In genomic region chr14:118239351-118239750, GRCm38 (mm10) we compare ENCODE assay signal across 28 mouse cellular contexts. TPM values are rescaled to one million over a fixed set of nuclear protein-coding genes. Genes with fewer than 3 reads are reported as not detected.
DNase-seq lines count a peak whose midpoint lies in the region; ATAC-seq and TF ChIP-seq lines count a peak whose summit lies in the region.
"Had no signal": no experiment of that assay in that cellular context is flagged by ENCODE, and none has a peak within 500 bp of the region (broad histone marks: within the 10 kb centered on the region; RNA-seq: fewer than 3 reads in every experiment).

No protein-coding gene starts in this region.

- DNase-seq in brain, embryonic 14.5 days (ENCODE audit: low read depth), result peak; percentile 59
- DNase-seq in embryonic facial prominence, embryonic 10.5 days (ENCODE audit: low spot score), result peak; percentile 16
- DNase-seq in heart, adult 18-20 months, result no peak
- no peak for DNase-seq in cerebellum, postnatal 4 days (ENCODE audit: low spot score in 2 of 2)
- DNase-seq: adrenal gland, postnatal 14 days; cerebellum, adult 2 months; cerebellum, postnatal 36 days; heart, postnatal 14 days; kidney, adult 9 months; kidney, postnatal 36 days; liver, embryonic 13.5 days; lung, embryonic 14.5 days; lung, postnatal 36 days; right cerebral cortex, postnatal 4 days; thymus, postnatal 14 days had no signal

- no peaks in the 10 kb centered on the region for H3K36me3 ChIP-seq in hindbrain, embryonic 12.5 days
- H3K36me3 ChIP-seq in hindbrain, embryonic 16.5 days (ENCODE audit: control insufficient read depth, insufficient read depth, low read length), result no peaks in the 10 kb centered on the region; the same call in 1 of the 2 replicates
- no peaks in the 10 kb centered on the region for H3K36me3 ChIP-seq in embryonic facial prominence, embryonic 10.5 days (replicated peaks)
- no peaks in the 10 kb centered on the region for H3K36me3 ChIP-seq in midbrain, embryonic 15.5 days (replicated peaks)
- H3K36me3 ChIP-seq: embryonic facial prominence, embryonic 13.5 days; heart, embryonic 12.5 days; limb, embryonic 13.5 days; liver, embryonic 13.5 days had no signal

- no peak overlapping the region for H3K4me3 ChIP-seq in hindbrain, embryonic 12.5 days
- no peak overlapping the region for H3K4me3 ChIP-seq in hindbrain, embryonic 16.5 days (ENCODE audit: low read length)
- H3K4me3 ChIP-seq in embryonic facial prominence, embryonic 10.5 days, result no peak overlapping the region
- H3K4me3 ChIP-seq in midbrain, embryonic 15.5 days, result no peak overlapping the region
- H3K4me3 ChIP-seq: embryonic facial prominence, embryonic 13.5 days; heart, embryonic 12.5 days; limb, embryonic 13.5 days; liver, embryonic 13.5 days had no signal

- H3K9me3 ChIP-seq in hindbrain, embryonic 12.5 days (replicated peaks), result peaks cover 14% of the 10 kb centered on the region
- peaks cover 16% of the 10 kb centered on the region for H3K9me3 ChIP-seq in hindbrain, embryonic 16.5 days (ENCODE audit: control insufficient read depth, low read length)
- H3K9me3 ChIP-seq in embryonic facial prominence, embryonic 10.5 days, result peaks cover 18% of the 10 kb centered on the region
- peaks cover 6% of the 10 kb centered on the region; the same call in 1 of the 2 replicates for H3K9me3 ChIP-seq in midbrain, embryonic 15.5 days
- H3K9me3 ChIP-seq: liver, embryonic 13.5 days had no signal

- H3K27ac ChIP-seq in hindbrain, embryonic 12.5 days, result no peak overlapping the region
- H3K27ac ChIP-seq in hindbrain, embryonic 16.5 days (ENCODE audit: low read depth, low read length), result no peak overlapping the region
- no peak overlapping the region for H3K27ac ChIP-seq in embryonic facial prominence, embryonic 10.5 days (replicated peaks)
- no peak overlapping the region for H3K27ac ChIP-seq in midbrain, embryonic 15.5 days
- H3K27ac ChIP-seq: embryonic facial prominence, embryonic 13.5 days; limb, embryonic 13.5 days; liver, embryonic 13.5 days had no signal

- H3K4me1 ChIP-seq in hindbrain, embryonic 12.5 days, result peaks cover 28% of the 10 kb centered on the region
- H3K4me1 ChIP-seq in hindbrain, embryonic 16.5 days (ENCODE audit: control insufficient read depth, insufficient read depth, low read depth, low read length), result peaks cover 22% of the 10 kb centered on the region
- peaks cover 29% of the 10 kb centered on the region for H3K4me1 ChIP-seq in embryonic facial prominence, embryonic 10.5 days
- peaks cover 33% of the 10 kb centered on the region for H3K4me1 ChIP-seq in midbrain, embryonic 15.5 days

- H3K4me2 ChIP-seq in hindbrain, embryonic 12.5 days (replicated peaks), result 0 out of 2 replicates have a peak overlapping the region, but pooled peaks have one; percentile 13
- H3K4me2 ChIP-seq in hindbrain, embryonic 16.5 days (ENCODE audit: low read length), result no peak overlapping the region
- H3K4me2 ChIP-seq in midbrain, embryonic 15.5 days, result peak overlapping the region; percentile 9; the same call in 1 of the 2 replicates
- H3K4me2 ChIP-seq: embryonic facial prominence, embryonic 13.5 days; heart, embryonic 12.5 days; limb, embryonic 13.5 days; liver, embryonic 13.5 days; lung, embryonic 14.5 days had no signal

- peaks cover 49% of the 10 kb centered on the region for H3K27me3 ChIP-seq in hindbrain, embryonic 12.5 days
- H3K27me3 ChIP-seq in hindbrain, embryonic 16.5 days (replicated peaks; ENCODE audit: control insufficient read depth, insufficient read depth, low read length), result peaks cover 11% of the 10 kb centered on the region
- H3K27me3 ChIP-seq in embryonic facial prominence, embryonic 10.5 days (replicated peaks; ENCODE audit: low read depth, poor library complexity, severe bottlenecking), result peaks cover 68% of the 10 kb centered on the region
- peaks cover 19% of the 10 kb centered on the region for H3K27me3 ChIP-seq in midbrain, embryonic 15.5 days (replicated peaks)

- ATAC-seq in hindbrain, embryonic 12.5 days (ENCODE audit: low FRiP score), result no peak
- ATAC-seq in hindbrain, embryonic 16.5 days, result no peak
- no peak for ATAC-seq in midbrain, embryonic 15.5 days (replicated peaks)

- 12% methylated on average over 8 of the region's 8 CpGs for WGBS in hindbrain, embryonic 12.5 days
- WGBS in hindbrain, embryonic 16.5 days, result 17% methylated on average over 7 of the region's 8 CpGs
- WGBS in embryonic facial prominence, embryonic 10.5 days, result 9% methylated on average over 8 of the region's 8 CpGs
- WGBS in midbrain, embryonic 15.5 days, result 14% methylated on average over 8 of the region's 8 CpGs

- peak; percentile 20; the same call in 1 of the 2 replicates for TF ChIP-seq CTCF in brain, embryonic 14.5 days (IDR thresholded peaks at IDR 0.05; ENCODE audit: borderline replicate concordance, extremely low read depth, insufficient read depth, insufficient read length)

- TF ChIP-seq POLR2A in brain, embryonic 14.5 days (IDR thresholded peaks at IDR 0.05; ENCODE audit: borderline replicate concordance, extremely low read depth, insufficient read depth, insufficient read length, poor library complexity, severe bottlenecking), result no peak

- H3K9ac ChIP-seq in hindbrain, embryonic 12.5 days, result no peak overlapping the region
- H3K9ac ChIP-seq in hindbrain, embryonic 16.5 days (ENCODE audit: low read depth, low read length), result no peak overlapping the region
- no peak overlapping the region for H3K9ac ChIP-seq in midbrain, embryonic 15.5 days
- H3K9ac ChIP-seq: embryonic facial prominence, embryonic 13.5 days; heart, embryonic 12.5 days; limb, embryonic 13.5 days; liver, embryonic 13.5 days; lung, embryonic 14.5 days had no signal

RNA-seq across cellular contexts. Expression of gene Sox21, which starts 2.5 kb away (rescaled TPM):
- polyA plus RNA-seq in hindbrain, embryonic 12.5 days (2016; fragmentation: Nextera tagmentation; extraction: Ambion mirVana), result 16.2 TPM in 2 replicates
- 2.2 and 3.6 TPM in 2 replicates for polyA plus RNA-seq in hindbrain, embryonic 16.5 days (2015; fragmentation: Nextera tagmentation; extraction: Ambion mirVana)
- 28.5 and 31.1 TPM in 2 replicates for polyA plus RNA-seq in brain, embryonic 14.5 days (2012; rRNA removed)
- polyA plus RNA-seq in embryonic facial prominence, embryonic 10.5 days (2016; fragmentation: Nextera tagmentation; extraction: Ambion mirVana), result 2.5 and 3.2 TPM in 2 replicates
- polyA plus RNA-seq in midbrain, embryonic 15.5 days (2015; fragmentation: Nextera tagmentation; extraction: Ambion mirVana), result 9.8 and 11.6 TPM in 2 replicates
- total RNA-seq in heart, adult 18-20 months (2021), result under 1 TPM in 1 of 2 experiments, not detected in 1; 0.23 TPM
- total RNA-seq: adrenal gland, postnatal 14 days; gastrocnemius, adult 8-10 months; granulocyte monocyte progenitor cell, adult 5-6 weeks; megakaryocyte-erythroid progenitor cell, adult 5-6 weeks had no signal
- polyA plus RNA-seq: liver, embryonic 13.5 days had no signal

RNA-seq across cellular contexts. Expression of gene Gm9376, which starts 27.4 kb away (rescaled TPM):
- not detected in 2 replicates for polyA plus RNA-seq in hindbrain, embryonic 12.5 days (2016; fragmentation: Nextera tagmentation; extraction: Ambion mirVana)
- polyA plus RNA-seq in hindbrain, embryonic 16.5 days (2015; fragmentation: Nextera tagmentation; extraction: Ambion mirVana), result not detected in 2 replicates
- not detected in 2 replicates for polyA plus RNA-seq in brain, embryonic 14.5 days (2012; rRNA removed)
- polyA plus RNA-seq in embryonic facial prominence, embryonic 10.5 days (2016; fragmentation: Nextera tagmentation; extraction: Ambion mirVana), result not detected in 2 replicates
- not detected in 2 replicates for polyA plus RNA-seq in midbrain, embryonic 15.5 days (2015; fragmentation: Nextera tagmentation; extraction: Ambion mirVana)
- not detected for total RNA-seq in heart, adult 18-20 months (2021)
- total RNA-seq: adrenal gland, postnatal 14 days; gastrocnemius, adult 8-10 months; granulocyte monocyte progenitor cell, adult 5-6 weeks; heart, postnatal 14 days; layer of hippocampus, postnatal 10 days; left cerebral cortex, adult 8-10 months; megakaryocyte-erythroid progenitor cell, adult 5-6 weeks had no signal
- polyA plus RNA-seq: cerebellum, adult 2 months; embryonic facial prominence, embryonic 13.5 days; frontal cortex, adult 2 months; heart, embryonic 12.5 days; limb, embryonic 13.5 days; liver, embryonic 13.5 days; lung, embryonic 14.5 days; stomach, embryonic 16.5 days had no signal

Comparison
In these comparisons a context has a peak if more than half of its experiments do, and no peak if none do; other contexts are left out.
1. DNase-seq: peak in brain, embryonic 14.5 days (single experiment) and embryonic facial prominence, embryonic 10.5 days (single experiment); none in heart, adult 18-20 months (0 of 2) and cerebellum, postnatal 4 days (0 of 2).